Mouse (Mus musculus) embryonic facial prominence, embryonic 11.5 days (tissue): ENCODE measurements around the gene Lmna. TPM values are rescaled to one million over a fixed set of nuclear protein-coding genes. Genes with fewer than 3 reads are reported as not detected.

Experiments
- ATAC-seq: fragments of 200-750 bp; cut with Nextera tagmentation; replicated peaks from 2 replicates; pipeline ENCODE4 v1.8.0; 2017; ENCODE audit warnings: low read depth; ENCODE audit not compliant: insufficient number of reproducible peaks, low FRiP score, low TSS enrichment
- DNase-seq: peaks from one replicate; pipeline ENCODE4 v3.0.0-alpha.2; 2015; ENCODE audit warnings: low spot score
- H3K27ac ChIP-seq: fragments of 300-500 bp; sonication (generic); replicated peaks from 2 replicates; pipeline ENCODE4 v1.5.1; 2014; ENCODE audit warnings: mild to moderate bottlenecking, low read depth, low read length, control low read depth
- H3K27me3 ChIP-seq: fragments of 300-500 bp; sonication (generic); 2 replicates; pipeline ENCODE4 v1.6.1; 2014; ENCODE audit warnings: mild to moderate bottlenecking, low read length, moderate library complexity, mixed read lengths; ENCODE audit not compliant: control insufficient read depth, insufficient read depth
- H3K36me3 ChIP-seq: fragments of 300-500 bp; sonication (generic); replicated peaks from 2 replicates; pipeline ENCODE4 v1.6.1; 2014; ENCODE audit warnings: low read depth, mild to moderate bottlenecking, low read length, moderate library complexity, mixed read lengths; ENCODE audit not compliant: control insufficient read depth, insufficient read depth
- H3K4me1 ChIP-seq: fragments of 300-500 bp; sonication (generic); 2 replicates; pipeline ENCODE4 v1.6.1; 2014; ENCODE audit warnings: low read length, mixed read lengths; ENCODE audit not compliant: control insufficient read depth, insufficient read depth
- H3K4me2 ChIP-seq: fragments of 300-500 bp; sonication (generic); 2 replicates; pipeline ENCODE4 v1.6.1; 2014; ENCODE audit warnings: low read depth, mild to moderate bottlenecking, control low read depth, low read length, moderate library complexity
- H3K4me3 ChIP-seq: fragments of 300-500 bp; sonication (generic); 2 replicates; pipeline ENCODE4 v1.5.1; 2014; ENCODE audit warnings: low read depth, low read length, control low read depth
- H3K9ac ChIP-seq: fragments of 300-500 bp; sonication (generic); replicated peaks from 2 replicates; pipeline ENCODE4 v1.6.1; 2014; ENCODE audit warnings: mild to moderate bottlenecking, control low read depth, low read length
- H3K9me3 ChIP-seq: fragments of 300-500 bp; sonication (generic); replicated peaks from 2 replicates; pipeline ENCODE4 v1.6.1; 2016; ENCODE audit warnings: mild to moderate bottlenecking, low read length, inconsistent platforms, mixed read lengths; ENCODE audit not compliant: control insufficient read depth
- WGBS: fragments of 180-500 bp; shearing (Covaris S2); extraction: QIAGEN DNeasy Blood & Tissue Kit; methylation state at CpG from one replicate; pipeline ENCODE4 v1.1.7; 2014; 5-methylcytosine and 5-hydroxymethylcytosine counted together
- polyA plus RNA-seq: library from polyadenylated mRNA; unstranded; fragments of >200 nt; fragmentation: Nextera tagmentation; extraction: Ambion mirVana; gene quantifications from 2 replicates; pipeline ENCODE4 v1.2.1, GENCODE M21; 2014

The Lmna gene
- polyA plus RNA-seq, 1 experiment from 2014 or later: 28.7 TPM

DNA sequence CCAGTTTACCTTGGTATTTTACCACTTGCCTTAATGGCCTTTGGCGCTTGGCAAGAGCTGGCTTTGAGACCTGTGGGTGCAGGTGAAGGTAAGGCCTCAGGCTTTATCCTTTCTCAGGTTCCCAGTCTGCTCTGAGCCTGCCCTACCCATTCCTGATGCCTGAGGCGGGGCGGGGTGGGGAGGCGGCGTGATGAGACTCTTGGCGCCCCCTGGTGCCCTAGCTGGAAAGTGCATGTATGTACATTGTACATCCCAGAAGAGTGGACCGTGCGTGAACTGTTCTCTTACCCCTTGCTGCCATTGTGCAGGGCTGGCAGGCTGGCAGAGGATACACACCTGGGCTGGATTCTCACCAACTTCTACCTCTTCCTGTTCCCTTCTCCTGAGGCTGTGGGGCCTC lies 32.0 kb downstream of the Lmna start:
- no peaks in the 10 kb centered on the region for H3K4me1 ChIP-seq

GRCm38 (mm10) chr3:88476403-88476802 lies 33.4 kb downstream of the Lmna start:
- DNase-seq (no peak), ATAC-seq (no peak)
- Histone ChIP-seq H3K27ac (no peak overlapping the region), H3K9me3 (no peaks in the 10 kb centered on the region), H3K36me3 (no peaks in the 10 kb centered on the region), H3K4me2 (no peak overlapping the region), H3K4me1 (no peaks in the 10 kb centered on the region), H3K9ac (no peak overlapping the region), H3K27me3 (no peaks in the 10 kb centered on the region), H3K4me3 (no peak overlapping the region)
- 66% methylated on average over 6 of the region's 6 CpGs for WGBS

More for the DNA sequence above, 32.0 kb downstream of the Lmna start:
- DNase-seq (peak; percentile 90), ATAC-seq (0 out of 2 replicates have a peak, but pooled peaks have one; percentile 37)
- Histone ChIP-seq H3K4me2 (no peak overlapping the region), H3K9me3 (no peaks in the 10 kb centered on the region), H3K27ac (no peak overlapping the region), H3K9ac (no peak overlapping the region; the same call in 1 of the 2 replicates), H3K27me3 (peaks cover 3% of the 10 kb centered on the region), H3K4me3 (no peak overlapping the region), H3K36me3 (no peaks in the 10 kb centered on the region)
- 3% methylated on average over 8 of the region's 8 CpGs for WGBS

GRCm38 (mm10) chr3:88473571-88473970 lies 36.2 kb downstream of the Lmna start:
- 91% methylated on average over 1 of the region's 1 CpGs for WGBS
- no peak overlapping the region for H3K4me2 ChIP-seq
- DNase-seq (no peak), ATAC-seq (no peak)
- H3K9ac ChIP-seq: no peak overlapping the region
- no peaks in the 10 kb centered on the region for H3K9me3 ChIP-seq
- no peak overlapping the region for H3K27ac ChIP-seq
- H3K36me3 ChIP-seq: no peaks in the 10 kb centered on the region
- H3K4me3 ChIP-seq: no peak overlapping the region
- no peaks in the 10 kb centered on the region for H3K27me3 ChIP-seq
- no peaks in the 10 kb centered on the region for H3K4me1 ChIP-seq

DNA sequence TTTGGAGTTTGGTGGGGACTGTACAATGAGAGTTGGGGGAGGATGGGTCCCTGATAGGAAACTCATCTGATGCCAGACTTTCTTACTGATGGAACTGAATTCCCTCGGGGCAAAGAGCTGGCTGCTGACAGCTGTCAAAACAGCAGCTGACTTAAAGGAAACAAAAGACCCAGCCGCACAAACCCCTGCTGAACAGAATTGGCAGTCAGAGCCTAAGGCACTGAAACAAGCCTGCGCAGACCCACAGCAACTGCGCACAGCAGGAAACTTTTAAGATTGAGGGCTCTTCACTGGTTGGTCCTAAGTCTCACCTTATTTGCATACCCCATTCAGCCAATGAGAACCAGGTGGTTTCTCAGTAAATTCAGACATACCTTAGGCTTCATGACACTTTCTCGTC lies 36.7 kb downstream of the Lmna start:
- Histone ChIP-seq H3K4me1 (no peaks in the 10 kb centered on the region), H3K36me3 (no peaks in the 10 kb centered on the region), H3K4me2 (no peak overlapping the region), H3K9me3 (no peaks in the 10 kb centered on the region), H3K9ac (no peak overlapping the region), H3K27ac (no peak overlapping the region), H3K27me3 (no peaks in the 10 kb centered on the region), H3K4me3 (no peak overlapping the region)
- peak; percentile 67; the same call in 1 of the 2 replicates for ATAC-seq
- peak; percentile 69 for DNase-seq
- 22% methylated on average over 5 of the region's 5 CpGs for WGBS

DNA sequence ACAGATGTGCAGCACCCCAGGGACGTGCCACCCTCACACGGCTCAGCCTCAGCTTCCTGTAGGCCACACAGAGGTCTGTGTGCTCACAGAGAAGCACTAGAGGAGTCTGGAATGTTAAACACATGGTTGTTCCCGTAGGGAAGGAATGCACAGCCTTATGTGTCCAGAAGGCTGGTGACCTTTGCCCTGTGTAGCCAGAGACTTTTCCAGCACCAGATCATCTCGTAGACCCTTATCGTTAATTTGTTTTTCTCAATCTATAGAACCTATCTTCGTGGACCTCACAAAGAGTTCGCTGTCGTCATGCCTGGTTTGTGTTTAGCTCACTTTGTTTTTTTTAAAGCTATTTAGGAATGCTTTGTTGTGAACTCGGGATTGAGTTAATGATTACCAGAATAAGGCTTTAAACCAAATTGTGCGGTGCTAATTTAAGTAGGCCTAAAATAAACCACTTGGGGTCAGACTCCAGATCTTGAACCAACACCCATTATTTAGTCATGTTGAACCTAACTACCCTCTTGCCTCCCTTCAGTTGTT lies 38.7 kb downstream of the Lmna start:
- DNase-seq (no peak), ATAC-seq (no peak)
- no peak overlapping the region for H3K4me2 ChIP-seq
- WGBS: 30% methylated on average over 10 of the region's 10 CpGs
- no peak overlapping the region for H3K27ac ChIP-seq
- H3K9me3 ChIP-seq: no peaks in the 10 kb centered on the region
- H3K4me3 ChIP-seq: no peak overlapping the region
- no peaks in the 10 kb centered on the region for H3K4me1 ChIP-seq
- H3K36me3 ChIP-seq: no peaks in the 10 kb centered on the region
- H3K9ac ChIP-seq: no peak overlapping the region
- no peaks in the 10 kb centered on the region for H3K27me3 ChIP-seq

DNA sequence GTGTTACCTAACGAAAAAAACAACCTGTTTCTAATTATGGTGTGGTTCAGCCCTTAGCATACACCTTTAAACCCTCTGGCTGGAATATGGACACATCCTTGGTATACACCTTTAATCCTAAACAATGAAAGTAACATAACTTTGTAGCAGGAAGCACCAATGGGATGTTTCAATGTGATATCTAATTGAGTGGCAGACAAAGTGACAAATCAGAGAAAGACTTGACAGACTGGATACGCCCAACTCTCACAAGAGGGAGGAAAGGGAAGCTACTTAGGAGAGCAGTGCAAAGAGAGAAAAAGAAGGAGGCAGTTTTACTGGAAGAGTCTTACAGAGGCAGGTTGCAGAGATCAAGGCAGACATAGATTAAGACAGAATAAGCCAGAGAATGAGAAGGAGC lies 40.3 kb downstream of the Lmna start:
- H3K4me2 ChIP-seq: no peak overlapping the region
- H3K9ac ChIP-seq: no peak overlapping the region
- ATAC-seq (no peak), DNase-seq (no peak)
- WGBS: 64% methylated on average over 2 of the region's 2 CpGs
- no peaks in the 10 kb centered on the region for H3K4me1 ChIP-seq
- no peaks in the 10 kb centered on the region for H3K9me3 ChIP-seq
- H3K4me3 ChIP-seq: no peak overlapping the region
- no peak overlapping the region for H3K27ac ChIP-seq
- H3K27me3 ChIP-seq: no peaks in the 10 kb centered on the region
- no peaks in the 10 kb centered on the region for H3K36me3 ChIP-seq

DNA sequence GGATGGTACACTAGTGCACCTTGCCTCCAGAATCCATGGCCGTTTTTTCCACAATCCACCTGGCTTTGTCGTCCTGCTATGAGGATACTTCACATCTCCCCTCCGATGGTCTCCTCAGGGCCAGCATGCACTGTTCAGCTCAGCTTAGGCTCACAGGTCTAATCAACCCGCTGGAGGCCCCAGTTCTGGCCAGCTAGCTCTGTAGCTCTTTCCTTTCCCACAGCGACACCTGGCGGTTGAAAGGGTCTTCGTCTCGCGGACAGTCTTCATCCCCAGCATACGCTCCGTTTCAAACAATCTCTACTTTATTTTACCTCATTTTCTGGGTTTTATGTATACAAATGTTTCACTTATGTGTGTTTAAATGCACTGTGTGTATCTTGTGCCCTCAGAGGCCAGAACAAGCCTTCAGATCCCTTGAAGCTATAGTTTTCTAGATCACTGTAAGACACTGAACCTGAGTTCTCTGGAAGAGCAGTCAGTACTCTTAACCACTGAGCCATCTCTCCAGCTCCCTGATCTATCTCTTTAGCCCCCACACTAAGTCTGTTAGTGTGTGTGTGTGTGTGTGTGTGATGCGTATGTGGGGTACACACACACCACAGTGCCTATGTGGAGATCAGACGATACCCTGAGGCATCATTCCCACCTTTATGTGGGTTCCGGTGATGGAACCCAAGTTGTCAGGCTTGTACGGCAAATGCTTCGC lies 42.5 kb downstream of the Lmna start:
- Histone ChIP-seq H3K4me1 (no peaks in the 10 kb centered on the region), H3K27ac (no peak overlapping the region), H3K36me3 (no peaks in the 10 kb centered on the region), H3K9ac (no peak overlapping the region), H3K4me2 (no peak overlapping the region), H3K9me3 (no peaks in the 10 kb centered on the region), H3K4me3 (no peak overlapping the region), H3K27me3 (no peaks in the 10 kb centered on the region)
- DNase-seq (peak; percentile 96), ATAC-seq (peak; percentile 82)
- 29% methylated on average over 16 of the region's 16 CpGs for WGBS

GRCm38 (mm10) chr3:88465127-88465526 lies 44.6 kb downstream of the Lmna start:
- H3K4me3 ChIP-seq: no peak overlapping the region
- WGBS: 68% methylated on average over 2 of the region's 2 CpGs
- H3K9me3 ChIP-seq: no peaks in the 10 kb centered on the region
- H3K4me2 ChIP-seq: no peak overlapping the region
- ATAC-seq (no peak), DNase-seq (no peak)
- H3K9ac ChIP-seq: no peak overlapping the region
- no peak overlapping the region for H3K27ac ChIP-seq
- no peaks in the 10 kb centered on the region for H3K27me3 ChIP-seq
- no peaks in the 10 kb centered on the region for H3K36me3 ChIP-seq
- H3K4me1 ChIP-seq: no peaks in the 10 kb centered on the region
